ENCODE assay signal across 10 mouse cellular contexts in genomic region chr12:55058865-55059615, GRCm38 (mm10). TPM values are rescaled to one million over a fixed set of nuclear protein-coding genes. Genes with fewer than 3 reads are reported as not detected.
DNase-seq lines count a peak whose midpoint lies in the region; ATAC-seq and TF ChIP-seq lines count a peak whose summit lies in the region.
"Had no signal": no experiment of that assay in that cellular context is flagged by ENCODE, and none has a peak within 500 bp of the region (broad histone marks: within the 10 kb centered on the region; RNA-seq: fewer than 3 reads in every experiment).

No protein-coding gene starts in this region.

- no peak overlapping the region for H3K4me2 ChIP-seq in kidney, embryonic 16.5 days (replicated peaks; ENCODE audit: low read depth, low read length)
- no peak overlapping the region for H3K4me2 ChIP-seq in lung, embryonic 16.5 days (ENCODE audit: low read depth, low read length)
- H3K4me2 ChIP-seq in intestine, postnatal 0 days (replicated peaks; ENCODE audit: low read depth), result no peak overlapping the region
- H3K4me2 ChIP-seq: stomach, embryonic 15.5 days had no signal

- intact Hi-C loops in gastrocnemius, postnatal 14 days (cut with DNase I; ENCODE audit: low total_unique reads), result no loop called here

- peaks cover 1% of the 10 kb centered on the region; the same call in 1 of the 2 replicates for H3K36me3 ChIP-seq in kidney, embryonic 16.5 days (ENCODE audit: insufficient read depth, low read length)
- H3K36me3 ChIP-seq in lung, embryonic 16.5 days (ENCODE audit: control insufficient read depth, insufficient read depth, low read length), result no peaks in the 10 kb centered on the region
- no peaks in the 10 kb centered on the region for H3K36me3 ChIP-seq in thymus, adult 2 months (ENCODE audit: control insufficient read depth, insufficient read depth, low read length)
- H3K36me3 ChIP-seq in intestine, postnatal 0 days (ENCODE audit: control insufficient read depth, insufficient read depth), result peaks cover 9% of the 10 kb centered on the region
- H3K36me3 ChIP-seq: stomach, embryonic 15.5 days had no signal

- H3K4me3 ChIP-seq in kidney, embryonic 16.5 days (ENCODE audit: low read length), result no peak overlapping the region
- no peak overlapping the region for H3K4me3 ChIP-seq in lung, embryonic 16.5 days (ENCODE audit: low read length)
- H3K4me3 ChIP-seq in thymus, adult 2 months (ENCODE audit: control insufficient read depth, insufficient read depth, low read length), result no peak overlapping the region
- no peak overlapping the region for H3K4me3 ChIP-seq in intestine, postnatal 0 days (ENCODE audit: low read depth, low read length)
- H3K4me3 ChIP-seq: stomach, embryonic 15.5 days had no signal

- peaks cover 6% of the 10 kb centered on the region; the same call in 1 of the 2 replicates for H3K4me1 ChIP-seq in kidney, embryonic 16.5 days (ENCODE audit: insufficient read depth, low read length)
- H3K4me1 ChIP-seq in lung, embryonic 16.5 days (replicated peaks; ENCODE audit: control insufficient read depth, insufficient read depth, low read length), result peaks cover 20% of the 10 kb centered on the region
- H3K4me1 ChIP-seq in thymus, adult 2 months (replicated peaks; ENCODE audit: control insufficient read depth, insufficient read depth, low read length), result no peaks in the 10 kb centered on the region
- no peaks in the 10 kb centered on the region for H3K4me1 ChIP-seq in intestine, postnatal 0 days (replicated peaks; ENCODE audit: control insufficient read depth, insufficient read depth, low read length)
- H3K4me1 ChIP-seq: stomach, embryonic 15.5 days had no signal

- TF ChIP-seq POLR2A in thymus, adult 2 months (IDR thresholded peaks at IDR 0.05; ENCODE audit: control insufficient read depth, extremely low read depth, insufficient read depth, low read length, poor library complexity), result no peak

- ATAC-seq in kidney, embryonic 16.5 days (ENCODE audit: low FRiP score, low TSS enrichment), result no peak
- peak; percentile 77 for ATAC-seq in lung, embryonic 16.5 days (ENCODE audit: low read depth)
- no peak for ATAC-seq in intestine, postnatal 0 days
- ATAC-seq: Patski had no signal

- no peaks in the 10 kb centered on the region for H3K9me3 ChIP-seq in kidney, embryonic 16.5 days (ENCODE audit: low read length)
- no peaks in the 10 kb centered on the region for H3K9me3 ChIP-seq in lung, embryonic 16.5 days (ENCODE audit: control insufficient read depth, low read length)
- H3K9me3 ChIP-seq in intestine, postnatal 0 days (ENCODE audit: control insufficient read depth), result no peaks in the 10 kb centered on the region
- H3K9me3 ChIP-seq: stomach, embryonic 15.5 days had no signal

- WGBS in kidney, embryonic 16.5 days, result 32% methylated on average over 6 of the region's 6 CpGs
- WGBS in lung, embryonic 16.5 days, result 45% methylated on average over 6 of the region's 6 CpGs
- 89% methylated on average over 6 of the region's 6 CpGs for WGBS in thymus, adult 2 months
- WGBS in intestine, postnatal 0 days, result 65% methylated on average over 6 of the region's 6 CpGs

- DNase-seq in gastrocnemius, adult 18-20 months (ENCODE audit: low spot score), result peak; percentile 29
- DNase-seq in gastrocnemius, postnatal 14 days, result no peak
- peak; percentile 38 to 51 for DNase-seq in adrenal gland, postnatal 36 days
- no peak for DNase-seq in thymus, adult 2 months
- DNase-seq in cerebellum, adult 11 months, result no peak

- H3K9ac ChIP-seq in kidney, embryonic 16.5 days (replicated peaks; ENCODE audit: low read length), result no peak overlapping the region
- no peak overlapping the region for H3K9ac ChIP-seq in lung, embryonic 16.5 days (ENCODE audit: low read length)
- no peak overlapping the region for H3K9ac ChIP-seq in intestine, postnatal 0 days (ENCODE audit: low read depth, low read length)
- H3K9ac ChIP-seq: stomach, embryonic 15.5 days had no signal

- 0 out of 2 replicates have a peak overlapping the region, but pooled peaks have one; percentile 3 for H3K27ac ChIP-seq in kidney, embryonic 16.5 days (ENCODE audit: low read length)
- peak overlapping the region; percentile 65 for H3K27ac ChIP-seq in lung, embryonic 16.5 days (ENCODE audit: low read length)
- no peak overlapping the region for H3K27ac ChIP-seq in thymus, adult 2 months (ENCODE audit: control insufficient read depth, insufficient read depth, low read length)
- no peak overlapping the region for H3K27ac ChIP-seq in intestine, postnatal 0 days (ENCODE audit: low read depth, low read length)
- H3K27ac ChIP-seq: stomach, embryonic 15.5 days had no signal

- TF ChIP-seq CTCF in thymus, adult 2 months (IDR thresholded peaks at IDR 0.05; ENCODE audit: borderline replicate concordance, control insufficient read depth, extremely low read depth, insufficient read depth, low read length, poor library complexity), result no peak
- TF ChIP-seq CTCF in intestine, postnatal 0 days (IDR thresholded peaks at IDR 0.05; ENCODE audit: low read depth), result no peak

- H3K27me3 ChIP-seq in kidney, embryonic 16.5 days (ENCODE audit: insufficient read depth, low read length), result no peaks in the 10 kb centered on the region
- no peaks in the 10 kb centered on the region for H3K27me3 ChIP-seq in lung, embryonic 16.5 days (ENCODE audit: control insufficient read depth, insufficient read depth, low read depth, low read length)
- no peaks in the 10 kb centered on the region for H3K27me3 ChIP-seq in thymus, adult 2 months (ENCODE audit: control insufficient read depth, insufficient read depth, low read length)
- H3K27me3 ChIP-seq in intestine, postnatal 0 days (replicated peaks; ENCODE audit: control insufficient read depth, insufficient read depth, low read length), result no peaks in the 10 kb centered on the region
- H3K27me3 ChIP-seq: Patski; stomach, embryonic 15.5 days had no signal

RNA-seq across cellular contexts. Expression of gene 2700097O09Rik, which starts 20.9 kb away (rescaled TPM):
- 1 to 10 TPM; 7.4 to 7.8 TPM for total RNA-seq in gastrocnemius, adult 18-20 months (2021)
- 1 to 10 TPM; 5.1 to 5.6 TPM for total RNA-seq in gastrocnemius, postnatal 14 days (2021)
- 10 to 100 TPM in 1 of 2 experiments, 1 to 10 TPM in 1; 9.4 to 11.4 TPM for total RNA-seq in adrenal gland, postnatal 36 days (2021)
- 37.3 and 40.8 TPM in 2 replicates for polyA plus RNA-seq in kidney, embryonic 16.5 days (2015; fragmentation: Nextera tagmentation; extraction: Ambion mirVana)
- polyA plus RNA-seq in lung, embryonic 16.5 days (2015; fragmentation: Nextera tagmentation; extraction: Ambion mirVana), result 34.5 and 38.9 TPM in 2 replicates
- polyA plus RNA-seq in thymus, adult 2 months (2012; rRNA removed), result 5.4 and 6.5 TPM in 2 replicates
- polyA plus RNA-seq in intestine, postnatal 0 days (2015; fragmentation: Nextera tagmentation; extraction: Ambion mirVana), result 10.1 TPM in 2 replicates

RNA-seq across cellular contexts. Expression of gene Srp54a, which starts 21.0 kb away (rescaled TPM):
- 10 to 100 TPM; 84.3 to 96.1 TPM for total RNA-seq in gastrocnemius, adult 18-20 months (2021)
- total RNA-seq in gastrocnemius, postnatal 14 days (2021), result 10 to 100 TPM; 68.0 to 76.5 TPM
- total RNA-seq in adrenal gland, postnatal 36 days (2021), result 100 to 1,000 TPM; 132 to 195 TPM
- 163 and 186 TPM in 2 replicates for polyA plus RNA-seq in kidney, embryonic 16.5 days (2015; fragmentation: Nextera tagmentation; extraction: Ambion mirVana)
- 169 and 177 TPM in 2 replicates for polyA plus RNA-seq in lung, embryonic 16.5 days (2015; fragmentation: Nextera tagmentation; extraction: Ambion mirVana)
- 21.9 and 23.9 TPM in 2 replicates for polyA plus RNA-seq in thymus, adult 2 months (2012; rRNA removed)
- polyA plus RNA-seq in intestine, postnatal 0 days (2015; fragmentation: Nextera tagmentation; extraction: Ambion mirVana), result 106 and 107 TPM in 2 replicates

RNA-seq across cellular contexts. Expression of gene Baz1a, which starts 44.9 kb away (rescaled TPM):
- 1 to 10 TPM; 3.1 to 4.2 TPM for total RNA-seq in gastrocnemius, adult 18-20 months (2021)
- total RNA-seq in gastrocnemius, postnatal 14 days (2021), result 1 to 10 TPM; 3.6 to 4.8 TPM
- 10 to 100 TPM; 19.7 to 35.8 TPM for total RNA-seq in adrenal gland, postnatal 36 days (2021)
- polyA plus RNA-seq in kidney, embryonic 16.5 days (2015; fragmentation: Nextera tagmentation; extraction: Ambion mirVana), result 19.1 and 23.8 TPM in 2 replicates
- polyA plus RNA-seq in lung, embryonic 16.5 days (2015; fragmentation: Nextera tagmentation; extraction: Ambion mirVana), result 15.6 and 17.7 TPM in 2 replicates
- polyA plus RNA-seq in thymus, adult 2 months (2012; rRNA removed), result 9.6 and 11.0 TPM in 2 replicates
- polyA plus RNA-seq in intestine, postnatal 0 days (2015; fragmentation: Nextera tagmentation; extraction: Ambion mirVana), result 15.2 and 15.3 TPM in 2 replicates

Comparison
In these comparisons a context has a peak if more than half of its experiments do, and no peak if none do; other contexts are left out.
1. DNase-seq: peak in gastrocnemius, adult 18-20 months (single experiment) and adrenal gland, postnatal 36 days (2 of 2); none in gastrocnemius, postnatal 14 days (single experiment), thymus, adult 2 months (single experiment) and cerebellum, adult 11 months (single experiment).
2. H3K27ac ChIP-seq: peak in kidney, embryonic 16.5 days (single experiment) and lung, embryonic 16.5 days (single experiment); none in thymus, adult 2 months (single experiment) and intestine, postnatal 0 days (single experiment).